Comparison of ENCODE assay signal across 7 mouse cellular contexts in genomic region chr1:163313921-163314725, GRCm38 (mm10). TPM values are rescaled to one million over a fixed set of nuclear protein-coding genes. Genes with fewer than 3 reads are reported as not detected.
DNase-seq lines count a peak whose midpoint lies in the region; ATAC-seq and TF ChIP-seq lines count a peak whose summit lies in the region.

No protein-coding gene starts in this region.

- peaks cover 72% of the 10 kb centered on the region for H3K27me3 ChIP-seq in intestine, embryonic 14.5 days (replicated peaks; ENCODE audit: control insufficient read depth, insufficient read depth, low read length)
- H3K27me3 ChIP-seq in liver, embryonic 16.5 days (ENCODE audit: control insufficient read depth, insufficient read depth, low read depth, low read length), result peaks cover 62% of the 10 kb centered on the region

- TF ChIP-seq POLR2A in brain, embryonic 14.5 days (IDR thresholded peaks at IDR 0.05; ENCODE audit: borderline replicate concordance, extremely low read depth, insufficient read depth, insufficient read length, poor library complexity, severe bottlenecking), result no peak
- peak; percentile 17; the same call in 1 of the 2 replicates for TF ChIP-seq POLR2A in embryonic fibroblast, embryonic 13.5 days (IDR thresholded peaks at IDR 0.05; ENCODE audit: low read depth, low read length)

- no peak for ATAC-seq in intestine, embryonic 14.5 days (replicated peaks; ENCODE audit: low FRiP score, low TSS enrichment, low read depth)
- no peak for ATAC-seq in liver, embryonic 16.5 days (ENCODE audit: low read depth)

- no peak for TF ChIP-seq CTCF in brain, embryonic 14.5 days (IDR thresholded peaks at IDR 0.05; ENCODE audit: borderline replicate concordance, extremely low read depth, insufficient read depth, insufficient read length)
- no peak for TF ChIP-seq CTCF in embryonic fibroblast, embryonic 13.5 days (IDR thresholded peaks at IDR 0.05; ENCODE audit: borderline replicate concordance, insufficient read depth, low read length)

- H3K36me3 ChIP-seq in intestine, embryonic 14.5 days (ENCODE audit: control insufficient read depth, insufficient read depth, low read length), result no peaks in the 10 kb centered on the region
- H3K36me3 ChIP-seq in liver, embryonic 16.5 days (ENCODE audit: control insufficient read depth, insufficient read depth), result no peaks in the 10 kb centered on the region

- peak overlapping the region; percentile 97 for H3K27ac ChIP-seq in embryonic fibroblast, embryonic 13.5 days (ENCODE audit: insufficient read depth, low read length)
- H3K27ac ChIP-seq in intestine, embryonic 14.5 days (ENCODE audit: low read depth), result no peak overlapping the region
- H3K27ac ChIP-seq in liver, embryonic 16.5 days (ENCODE audit: low read length), result no peak overlapping the region

- under 1% methylated on average over 21 of the region's 21 CpGs for WGBS in intestine, embryonic 14.5 days
- WGBS in liver, embryonic 16.5 days (ENCODE audit: insufficient replicate concordance), result 1% methylated on average over 21 of the region's 21 CpGs

- peak overlapping the region; percentile 63 for H3K4me2 ChIP-seq in intestine, embryonic 14.5 days (ENCODE audit: low read length)
- peak overlapping the region; percentile 44 for H3K4me2 ChIP-seq in liver, embryonic 16.5 days (ENCODE audit: low read depth, low read length)

- H3K9ac ChIP-seq in intestine, embryonic 14.5 days (ENCODE audit: low read length), result no peak overlapping the region
- H3K9ac ChIP-seq in liver, embryonic 16.5 days (ENCODE audit: low read depth, low read length), result no peak overlapping the region

- no peaks in the 10 kb centered on the region for H3K9me3 ChIP-seq in intestine, embryonic 14.5 days (ENCODE audit: control insufficient read depth, low read length)
- H3K9me3 ChIP-seq in liver, embryonic 16.5 days (replicated peaks; ENCODE audit: control insufficient read depth, low read length), result no peaks in the 10 kb centered on the region

- DNase-seq in brain, embryonic 14.5 days (ENCODE audit: low read depth), result peak; percentile 65
- peak; percentile 73 for DNase-seq in intestine, embryonic 14.5 days (ENCODE audit: low spot score)
- DNase-seq in thymus, postnatal 10 days (ENCODE audit: low spot score in 2 of 2), result no peak
- no peak for DNase-seq in layer of hippocampus, adult 9-11 months
- DNase-seq in frontal cortex, postnatal 10 days (ENCODE audit: low spot score in 2 of 2), result no peak

- H3K4me3 ChIP-seq in embryonic fibroblast, embryonic 13.5 days (ENCODE audit: insufficient read depth, low read length), result peak overlapping the region; percentile 79
- H3K4me3 ChIP-seq in intestine, embryonic 14.5 days (ENCODE audit: low read depth, low read length), result peak overlapping the region; percentile 32
- peak overlapping the region; percentile 27 for H3K4me3 ChIP-seq in liver, embryonic 16.5 days (ENCODE audit: low read depth, low read length)

- H3K4me1 ChIP-seq in embryonic fibroblast, embryonic 13.5 days (ENCODE audit: control insufficient read depth, insufficient read depth, low read length), result no peaks in the 10 kb centered on the region; the same call in 1 of the 2 replicates
- H3K4me1 ChIP-seq in intestine, embryonic 14.5 days (replicated peaks; ENCODE audit: control insufficient read depth, insufficient read depth, low read length), result peaks cover 14% of the 10 kb centered on the region
- no peaks in the 10 kb centered on the region; the same call in 1 of the 2 replicates for H3K4me1 ChIP-seq in liver, embryonic 16.5 days (ENCODE audit: control insufficient read depth, low read depth, low read length)

RNA-seq across cellular contexts. Expression of gene Prrx1, which starts 0.6 kb away (rescaled TPM):
- 7.2 and 8.9 TPM in 2 replicates for polyA plus RNA-seq in brain, embryonic 14.5 days (2012; rRNA removed)
- 429 and 537 TPM in 2 replicates for polyA plus RNA-seq in embryonic fibroblast, embryonic 13.5 days (2011; ENCODE audit: insufficient read length, low read depth, missing spikeins)
- 1.2 and 2.2 TPM in 2 replicates for polyA plus RNA-seq in intestine, embryonic 14.5 days (2014; fragmentation: Nextera tagmentation; extraction: Ambion mirVana)
- polyA plus RNA-seq in liver, embryonic 16.5 days (2015; fragmentation: Nextera tagmentation; extraction: Ambion mirVana), result 0.25 and 0.28 TPM in 2 replicates

Comparison
In these comparisons a context has a peak if more than half of its experiments do, and no peak if none do; other contexts are left out.
1. DNase-seq: peak in brain, embryonic 14.5 days (single experiment) and intestine, embryonic 14.5 days (single experiment); none in thymus, postnatal 10 days (0 of 2), layer of hippocampus, adult 9-11 months (single experiment) and frontal cortex, postnatal 10 days (0 of 2).
2. H3K4me3 ChIP-seq: peak in every context shown above with its lines; median percentile 79 in embryonic fibroblast, embryonic 13.5 days; 32 in intestine, embryonic 14.5 days; 27 in liver, embryonic 16.5 days.
3. RNA of gene Prrx1, which starts 0.6 kb away (polyA plus RNA-seq): 429 to 537 TPM in embryonic fibroblast, embryonic 13.5 days; 7.2 to 8.9 TPM in brain, embryonic 14.5 days, 1.2 to 2.2 TPM in intestine, embryonic 14.5 days and 0.25 to 0.28 TPM in liver, embryonic 16.5 days; every median in the first group is over 10 times any median in the second.